Mouse (Mus musculus): Measurements from ENCODE around the gene Gm7534.
A peak's percentile ranks its signal among the peaks of the same experiment; 100 is the strongest.

Gene Gm7534

GRCm38 (mm10) chr4:134202904-134203303, at the start of gene Gm7534:
TSS of gene Gm7534 (minus strand) at chr4:134203004.
- DNase-seq (ENCODE audit: low spot score in 2 of 2) = no peak

GRCm38 (mm10) chr4:134252131-134252910, 49.5 kb upstream of the Gm7534 start:
- no peak for DNase-seq (ENCODE audit: low spot score in 2 of 2)

GRCm38 (mm10) chr4:134251241-134252130, 48.7 kb upstream of the Gm7534 start:
- DNase-seq (ENCODE audit: low spot score in 2 of 2) = peak in 1 of 2 experiments; percentile 34

GRCm38 (mm10) chr4:134250930-134251240, 48.1 kb upstream of the Gm7534 start:
- no peak for DNase-seq (ENCODE audit: low spot score in 2 of 2)

- DNase-seq (ENCODE audit: low spot score in 2 of 2) = no peak
These were observed 47.5 kb upstream of the Gm7534 start for GRCm38 (mm10) chr4:134250116-134250929.

GRCm38 (mm10) chr4:134249651-134250050, 46.8 kb upstream of the Gm7534 start:
- DNase-seq (ENCODE audit: low spot score in 2 of 2) = peak in 1 of 2 experiments; percentile 60

- DNase-seq (ENCODE audit: low spot score in 2 of 2) = no peak
These were observed 44.0 kb upstream of the Gm7534 start, which contains the start of gene Gm30191 for GRCm38 (mm10) chr4:134246719-134247258. TSS of gene Gm30191 (plus strand) at chr4:134246935.

- no peak for DNase-seq (ENCODE audit: low spot score in 2 of 2)
These were observed 43.5 kb upstream of the Gm7534 start for GRCm38 (mm10) chr4:134246256-134246655.

GRCm38 (mm10) chr4:134245148-134245843, 42.5 kb upstream of the Gm7534 start, which contains the start of gene Zfp593:
TSS of gene Zfp593 (minus strand) at chr4:134245592.
- peak; percentile 89 to 95 for DNase-seq (ENCODE audit: low spot score in 2 of 2)

GRCm38 (mm10) chr4:134243516-134244250, 40.9 kb upstream of the Gm7534 start, which contains the start of gene E130218I03Rik:
TSS of gene E130218I03Rik (plus strand) at chr4:134243662.
- no peak for DNase-seq (ENCODE audit: low spot score in 2 of 2)

GRCm38 (mm10) chr4:134238686-134239085, 35.9 kb upstream of the Gm7534 start:
- no peak for DNase-seq (ENCODE audit: low spot score in 2 of 2)

GRCm38 (mm10) chr4:134238279-134238651, 35.5 kb upstream of the Gm7534 start, which contains the start of gene Cnksr1:
TSS of gene Cnksr1 (minus strand) at chr4:134238399.
- no peak for DNase-seq (ENCODE audit: low spot score in 2 of 2)

GRCm38 (mm10) chr4:134237582-134238278, 34.9 kb upstream of the Gm7534 start:
- DNase-seq (ENCODE audit: low spot score in 2 of 2) = no peak

GRCm38 (mm10) chr4:134234876-134235275, 32.1 kb upstream of the Gm7534 start:
- no peak for DNase-seq (ENCODE audit: low spot score in 2 of 2)

GRCm38 (mm10) chr4:134230431-134230830, 27.6 kb upstream of the Gm7534 start:
- no peak for DNase-seq (ENCODE audit: low spot score in 2 of 2)

GRCm38 (mm10) chr4:134227194-134227593, 24.4 kb upstream of the Gm7534 start, which contains the start of gene Catsper4:
TSS of gene Catsper4 (minus strand) at chr4:134227383.
- DNase-seq (ENCODE audit: low spot score in 2 of 2) = no peak

- no peak for DNase-seq (ENCODE audit: low spot score in 2 of 2)
These were observed 20.2 kb upstream of the Gm7534 start for GRCm38 (mm10) chr4:134222793-134223600.

GRCm38 (mm10) chr4:134206488-134207053, 3.8 kb upstream of the Gm7534 start:
- no peak for DNase-seq (ENCODE audit: low spot score in 2 of 2)

Measured in frontal cortex, postnatal 14 days (tissue).